Mouse (Mus musculus) stomach, embryonic 16.5 days (tissue): Measurements from ENCODE around the gene H2afj. TPM values are rescaled to one million over a fixed set of nuclear protein-coding genes. Genes with fewer than 3 reads are reported as not detected.

ENCODE experiments used
- ATAC-seq: fragments of 200-750 bp; cut with Nextera tagmentation; 2 replicates; pipeline ENCODE4 v1.8.0; 2017; ENCODE audit warnings: moderate number of reproducible peaks, moderate TSS enrichment; ENCODE audit not compliant: insufficient read depth, low FRiP score
- H3K27ac ChIP-seq: fragments of 300-500 bp; sonication (generic); 2 replicates; pipeline ENCODE4 v1.5.1; 2014; ENCODE audit warnings: low read length
- H3K27me3 ChIP-seq: fragments of 300-500 bp; sonication (generic); 2 replicates; pipeline ENCODE4 v1.6.1; 2014; ENCODE audit warnings: low read length, control low read depth, mixed read lengths; ENCODE audit not compliant: control insufficient read depth, insufficient read depth
- H3K36me3 ChIP-seq: fragments of 300-500 bp; sonication (generic); 2 replicates; pipeline ENCODE4 v1.6.1; 2014; ENCODE audit warnings: low read length; ENCODE audit not compliant: control insufficient read depth, insufficient read depth
- H3K4me1 ChIP-seq: fragments of 300-500 bp; sonication (generic); 2 replicates; pipeline ENCODE4 v1.6.1; 2014; ENCODE audit warnings: low read length, control low read depth, mixed read lengths; ENCODE audit not compliant: control insufficient read depth, insufficient read depth
- H3K4me2 ChIP-seq: fragments of 300-500 bp; sonication (generic); 2 replicates; pipeline ENCODE4 v1.6.1; 2014; ENCODE audit warnings: low read depth, low read length, mixed read lengths
- H3K4me3 ChIP-seq: fragments of 300-500 bp; sonication (generic); replicated peaks from 2 replicates; pipeline ENCODE4 v1.5.1; 2014; ENCODE audit warnings: mild to moderate bottlenecking, low read length
- H3K9ac ChIP-seq: fragments of 300-500 bp; sonication (generic); 2 replicates; pipeline ENCODE4 v1.6.1; 2014; ENCODE audit warnings: low read length
- H3K9me3 ChIP-seq: fragments of 300-500 bp; sonication (generic); replicated peaks from 2 replicates; pipeline ENCODE4 v1.6.1; 2016; ENCODE audit warnings: low read length, control low read depth; ENCODE audit not compliant: control insufficient read depth
- WGBS: fragments of 180-500 bp; shearing (Covaris S2); extraction: QIAGEN DNeasy Blood & Tissue Kit; methylation state at CpG from one replicate; pipeline ENCODE4 v1.1.7; 2014; 5-methylcytosine and 5-hydroxymethylcytosine counted together
- polyA plus RNA-seq: library from polyadenylated mRNA; unstranded; fragments of >200 nt; fragmentation: Nextera tagmentation; extraction: Ambion mirVana; gene quantifications from 2 replicates; pipeline ENCODE4 v1.2.1, GENCODE M21; 2015

Gene H2afj
- polyA plus RNA-seq, 1 experiment from 2014 or later, result 196 TPM

- H3K9me3 ChIP-seq, result no peaks in the 10 kb centered on the region
- peak; percentile 65 for ATAC-seq
- peaks cover 21% of the 10 kb centered on the region for H3K4me1 ChIP-seq
- under 1% methylated on average over 50 of the region's 50 CpGs for WGBS
- H3K36me3 ChIP-seq, result no peaks in the 10 kb centered on the region
- H3K27me3 ChIP-seq, result no peaks in the 10 kb centered on the region
- peak within 1 kb of the TSS; percentile 100 for H3K27ac ChIP-seq
- H3K4me2 ChIP-seq, result peak within 1 kb of the TSS; percentile 74
- H3K4me3 ChIP-seq, result peak within 1 kb of the TSS; percentile 76
- peak within 1 kb of the TSS; percentile 95 for H3K9ac ChIP-seq
Measured at GRCm38 (mm10) chr6:136803739-136804633, 4.1 kb upstream of the H2afj start, which contains the start of gene Hist4h4. Gene Hist4h4, minus strand, starts transcription at chr6:136804415.

DNA sequence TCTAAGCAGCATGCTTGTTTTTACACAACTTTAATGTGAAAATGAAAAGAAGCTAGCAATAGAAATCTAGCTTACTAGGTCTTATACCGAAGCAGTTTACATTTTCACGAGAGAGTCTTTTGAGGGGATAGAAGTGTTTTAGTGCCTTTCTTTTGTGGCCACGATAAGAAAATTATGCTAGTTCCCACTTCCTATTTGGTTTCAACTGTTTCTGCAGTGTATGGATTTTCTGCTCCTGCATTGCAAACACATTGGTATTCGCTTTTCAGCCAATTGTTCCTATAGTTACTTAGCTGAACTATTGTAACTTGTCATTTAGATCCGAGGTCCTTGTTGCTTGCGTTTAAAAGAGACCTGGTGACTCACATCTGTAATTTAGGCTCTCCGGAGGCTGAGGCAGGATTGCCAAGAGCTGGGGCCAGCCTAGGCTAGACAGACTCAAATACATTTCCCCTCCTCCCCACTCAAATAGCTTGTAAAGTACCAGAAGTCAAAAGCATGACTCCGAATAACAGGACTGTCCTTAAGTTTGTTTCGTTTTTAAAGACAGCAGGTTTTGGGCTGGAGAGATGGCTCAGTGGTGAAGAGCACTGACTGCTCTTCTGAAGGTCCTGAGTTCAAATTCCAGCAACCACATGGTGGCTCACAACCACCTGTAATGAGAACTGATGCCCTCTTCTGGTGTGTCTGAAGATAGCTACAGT lies 3.2 kb upstream of the H2afj start:
- Histone ChIP-seq H3K9ac (peak overlapping the region; percentile 63), H3K27ac (peak overlapping the region; percentile 100), H3K4me2 (peak overlapping the region; percentile 74), H3K9me3 (no peaks in the 10 kb centered on the region), H3K27me3 (no peaks in the 10 kb centered on the region), H3K4me3 (peak overlapping the region; percentile 76), H3K36me3 (no peaks in the 10 kb centered on the region), H3K4me1 (peaks cover 27% of the 10 kb centered on the region)
- WGBS, result 23% methylated on average over 9 of the region's 9 CpGs
- ATAC-seq, result no peak

- no peak overlapping the region; the same call in 1 of the 2 replicates for H3K4me2 ChIP-seq
- ATAC-seq, result no peak
- no peaks in the 10 kb centered on the region for H3K9me3 ChIP-seq
- no peaks in the 10 kb centered on the region for H3K36me3 ChIP-seq
- no peak overlapping the region for H3K4me3 ChIP-seq
- no peaks in the 10 kb centered on the region for H3K27me3 ChIP-seq
- no peak overlapping the region for H3K9ac ChIP-seq
- H3K27ac ChIP-seq, result no peak overlapping the region; the same call in 1 of the 2 replicates
- H3K4me1 ChIP-seq, result peaks cover 29% of the 10 kb centered on the region
- WGBS, result 73% methylated on average over 1 of the region's 1 CpGs
Measured at GRCm38 (mm10) chr6:136805409-136805775, 2.7 kb upstream of the H2afj start.

DNA sequence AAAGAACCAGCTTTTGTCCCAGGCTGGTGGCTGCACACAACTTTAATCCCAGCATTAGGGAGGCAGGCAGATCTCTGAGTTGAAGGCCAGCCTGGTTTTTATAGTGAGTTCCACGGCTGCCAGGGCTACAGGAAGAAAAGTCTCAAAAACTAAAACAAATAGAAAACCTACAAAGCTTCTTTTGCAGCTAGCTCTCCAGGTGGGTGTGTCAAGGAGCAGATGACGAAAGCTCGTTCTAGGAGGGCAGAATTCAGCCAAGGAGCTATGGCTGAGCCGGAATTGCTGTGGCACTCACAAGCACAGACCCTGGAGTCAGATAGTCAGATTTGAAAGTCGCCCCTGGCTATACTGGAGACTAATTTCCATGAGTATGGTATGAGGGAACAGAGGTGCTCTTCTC lies 1.2 kb upstream of the H2afj start:
- 55% methylated on average over 5 of the region's 5 CpGs for WGBS
- Histone ChIP-seq H3K9ac (peak overlapping the region; percentile 43), H3K36me3 (no peaks in the 10 kb centered on the region), H3K4me1 (peaks cover 29% of the 10 kb centered on the region), H3K27ac (peak overlapping the region; percentile 97), H3K9me3 (no peaks in the 10 kb centered on the region), H3K4me3 (peak overlapping the region; percentile 85), H3K27me3 (no peaks in the 10 kb centered on the region), H3K4me2 (peak overlapping the region; percentile 73)
- ATAC-seq, result no peak

- Histone ChIP-seq H3K27ac (peak overlapping the region; percentile 97), H3K36me3 (no peaks in the 10 kb centered on the region; the same call in 1 of the 2 replicates), H3K27me3 (no peaks in the 10 kb centered on the region), H3K9ac (peak overlapping the region; percentile 76), H3K4me1 (peaks cover 29% of the 10 kb centered on the region), H3K9me3 (no peaks in the 10 kb centered on the region), H3K4me2 (peak overlapping the region; percentile 73), H3K4me3 (peak overlapping the region; percentile 85)
- ATAC-seq, result 0 out of 2 replicates have a peak, but pooled peaks have one; percentile 0
- 32% methylated on average over 18 of the region's 18 CpGs for WGBS
Measured at GRCm38 (mm10) chr6:136807395-136808013, 540 bp upstream of the H2afj start.

- ATAC-seq, result no peak
- peaks cover 22% of the 10 kb centered on the region for H3K4me1 ChIP-seq
- H3K4me3 ChIP-seq, result peak overlapping the region; percentile 85
- WGBS, result 1% methylated on average over 28 of the region's 28 CpGs
- H3K9ac ChIP-seq, result peak overlapping the region; percentile 84
- peak overlapping the region; percentile 84 for H3K27ac ChIP-seq
- H3K36me3 ChIP-seq, result no peaks in the 10 kb centered on the region; the same call in 1 of the 2 replicates
- H3K9me3 ChIP-seq, result no peaks in the 10 kb centered on the region
- no peaks in the 10 kb centered on the region for H3K27me3 ChIP-seq
- H3K4me2 ChIP-seq, result peak overlapping the region; percentile 92
Measured at GRCm38 (mm10) chr6:136808631-136809046, 595 bp downstream of the H2afj start.

GRCm38 (mm10) chr6:136809077-136809476 lies 1.0 kb downstream of the H2afj start:
- H3K27me3 ChIP-seq, result no peaks in the 10 kb centered on the region
- H3K4me2 ChIP-seq, result peak overlapping the region; percentile 92
- H3K9me3 ChIP-seq, result no peaks in the 10 kb centered on the region
- WGBS, result 21% methylated on average over 14 of the region's 14 CpGs
- peaks cover 22% of the 10 kb centered on the region for H3K4me1 ChIP-seq
- H3K36me3 ChIP-seq, result peaks cover 4% of the 10 kb centered on the region
- H3K4me3 ChIP-seq, result peak overlapping the region; percentile 85
- H3K27ac ChIP-seq, result peak overlapping the region; percentile 84
- H3K9ac ChIP-seq, result peak overlapping the region; percentile 84
- no peak for ATAC-seq

DNA sequence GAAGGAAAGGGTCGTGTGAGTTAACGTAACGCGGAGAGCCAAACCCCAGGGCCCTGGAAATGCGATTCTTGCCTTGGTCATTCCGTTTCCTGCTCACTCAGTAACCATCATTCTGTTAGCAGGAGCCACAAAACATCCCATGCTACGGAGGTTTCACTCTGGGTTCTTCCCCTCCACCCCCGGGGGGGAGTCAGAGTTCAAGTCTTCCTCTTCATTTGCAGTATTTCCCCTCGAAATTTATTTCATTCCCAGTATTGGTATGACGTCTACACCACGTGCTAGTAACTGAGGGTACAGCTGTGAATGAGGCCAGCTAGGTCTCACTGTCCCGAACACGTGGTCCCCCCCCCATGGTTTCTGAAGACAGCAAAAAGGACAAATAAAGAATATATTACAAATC lies 1.6 kb downstream of the H2afj start:
- 66% methylated on average over 13 of the region's 13 CpGs for WGBS
- Histone ChIP-seq H3K4me2 (peak overlapping the region; percentile 92), H3K4me1 (peaks cover 21% of the 10 kb centered on the region), H3K36me3 (peaks cover 4% of the 10 kb centered on the region), H3K4me3 (peak overlapping the region; percentile 85), H3K9me3 (no peaks in the 10 kb centered on the region), H3K27ac (no peak overlapping the region), H3K27me3 (no peaks in the 10 kb centered on the region), H3K9ac (peak overlapping the region; percentile 84)
- no peak for ATAC-seq
